Mouse (Mus musculus): ENCODE results near the gene Lrr1.

DNA sequence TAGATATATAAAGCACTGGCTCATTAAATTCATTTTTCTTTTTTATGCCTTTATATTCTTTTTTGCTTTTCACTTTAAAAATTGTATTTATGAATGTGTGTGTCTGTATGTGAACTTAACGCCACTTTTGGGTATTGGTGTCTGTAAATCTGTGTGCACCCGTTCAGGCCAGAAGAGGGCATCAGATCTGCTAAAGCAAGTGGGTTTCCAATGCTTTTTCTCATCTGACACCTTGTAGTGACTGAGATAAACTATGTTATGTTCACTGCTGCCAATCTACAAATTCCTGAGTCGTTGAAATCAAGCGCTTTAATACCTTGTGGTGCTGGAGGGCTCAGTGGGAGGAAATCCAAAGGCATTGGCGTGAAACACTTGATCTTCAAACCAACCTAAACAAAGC, 42.4 kb downstream of the Lrr1 start:
- TF ChIP-seq CTCF (IDR thresholded peaks at IDR 0.05; ENCODE audit: low read depth) (peak; percentile 52), EP300 (IDR thresholded peaks at IDR 0.05; ENCODE audit: low read depth) (no peak)

All from liver, postnatal 0 days (tissue).